Mouse (Mus musculus) brain, embryonic 14.5 days (tissue): ENCODE data around the gene Zfp938. TPM values are rescaled to one million over a fixed set of nuclear protein-coding genes. Genes with fewer than 3 reads are reported as not detected.

Experiments
- DNase-seq: peaks from one replicate; pipeline ENCODE4 v3.0.0-alpha.2; 2011; ENCODE audit warnings: low read depth
- CTCF ChIP-seq: fragments of 200-500 bp; IDR thresholded peaks from 2 replicates; pipeline ENCODE4 v1.5.1; 2012; ENCODE audit warnings: inconsistent platforms, mild to moderate bottlenecking, moderate library complexity, borderline replicate concordance; ENCODE audit not compliant: insufficient read depth, insufficient read length; ENCODE audit errors: extremely low read depth
- POLR2A ChIP-seq: fragments of 200-500 bp; IDR thresholded peaks from 2 replicates; pipeline ENCODE4 v1.6.1; 2012; ENCODE audit warnings: mild to moderate bottlenecking, inconsistent platforms, borderline replicate concordance; ENCODE audit not compliant: poor library complexity, insufficient read depth, insufficient read length, severe bottlenecking; ENCODE audit errors: extremely low read depth
- polyA plus RNA-seq: library from polyadenylated mRNA; depleted of rRNA; stranded (reverse); fragments of >200 nt; gene quantifications from 2 replicates; pipeline ENCODE4 v1.2.3, GENCODE M21; 2012; rRNA removed

The Zfp938 gene
- polyA plus RNA-seq, result 14.1 and 15.5 TPM in 2 replicates

- TF ChIP-seq POLR2A (peak; percentile 46; the same call in 1 of the 2 replicates), CTCF (no peak)
- DNase-seq, result peak; percentile 97
These were observed at the start of gene Zfp938 for GRCm38 (mm10) chr10:82240742-82241400. Zfp938 (minus strand) TSS chr10:82241280.

GRCm38 (mm10) chr10:82257331-82257730 is 16.3 kb upstream of the Zfp938 start:
- no peak for TF ChIP-seq CTCF
- no peak for TF ChIP-seq POLR2A
- DNase-seq, result no peak

- no peak for TF ChIP-seq CTCF
- TF ChIP-seq POLR2A, result no peak
- DNase-seq, result peak; percentile 51
These were observed 3.9 kb upstream of the Zfp938 start for GRCm38 (mm10) chr10:82245021-82245420.

GRCm38 (mm10) chr10:82241401-82241788 is 315 bp upstream of the Zfp938 start:
- TF ChIP-seq CTCF, result no peak
- no peak for TF ChIP-seq POLR2A
- DNase-seq, result no peak

- peak; percentile 63; the same call in 1 of the 2 replicates for TF ChIP-seq POLR2A
- TF ChIP-seq CTCF, result no peak
- peak; percentile 98 for DNase-seq
These were observed 62.6 kb downstream of the Zfp938 start for GRCm38 (mm10) chr10:82178257-82179064.

Other genes starting within 250 kb of the Zfp938 start
- gene Zfp873, start 193.2 kb downstream of the Zfp938 start, polyA plus RNA-seq, result 10.4 and 11.3 TPM in 2 replicates
- gene BC024063, start 157.9 kb downstream of the Zfp938 start, polyA plus RNA-seq, result 2.4 and 2.7 TPM in 2 replicates
- 2.6 and 3.6 TPM in 2 replicates for gene AU041133, start 113.3 kb downstream of the Zfp938 start, polyA plus RNA-seq
- gene 4932415D10Rik, start 75.3 kb upstream of the Zfp938 start, polyA plus RNA-seq, result under 0.01 TPM in 1 of 2 replicates, not detected in the other
- 4.8 and 6.1 TPM in 2 replicates for gene Gm4924, start 113.0 kb upstream of the Zfp938 start, polyA plus RNA-seq